ENCODE assay signal across 21 mouse cellular contexts in genomic region chr5:99359251-99359650, GRCm38 (mm10).
DNase-seq lines count a peak whose midpoint lies in the region; ATAC-seq and TF ChIP-seq lines count a peak whose summit lies in the region.
"Had no signal": no experiment of that assay in that cellular context is flagged by ENCODE, and none has a peak within 500 bp of the region (broad histone marks: within the 10 kb centered on the region; RNA-seq: fewer than 3 reads in every experiment).

No protein-coding gene starts in this region.

- no peak for TF ChIP-seq CTCF in liver, postnatal 0 days (IDR thresholded peaks at IDR 0.05; ENCODE audit: low read depth)

- no peak for ATAC-seq in liver, postnatal 0 days
- ATAC-seq in liver, embryonic 11.5 days (replicated peaks; ENCODE audit: low FRiP score): no peak
- ATAC-seq in granulocyte monocyte progenitor cell, adult 5-6 weeks (replicated peaks; ENCODE audit: poor library complexity, severe bottlenecking): peak; percentile 31
- ATAC-seq in megakaryocyte progenitor cell, adult 5-6 weeks (replicated peaks; ENCODE audit: poor library complexity): peak; percentile 52
- ATAC-seq: forebrain, embryonic 13.5 days; forebrain, embryonic 15.5 days; forebrain, postnatal 0 days had no signal

- 43% methylated on average over 5 of the region's 5 CpGs for WGBS in liver, postnatal 0 days (ENCODE audit: insufficient replicate concordance)
- 48% methylated on average over 5 of the region's 5 CpGs for WGBS in liver, embryonic 11.5 days

- H3K4me1 ChIP-seq in liver, postnatal 0 days (ENCODE audit: insufficient read depth): peaks cover 4% of the 10 kb centered on the region; the same call in 1 of the 2 replicates
- peaks cover 3% of the 10 kb centered on the region for H3K4me1 ChIP-seq in liver, embryonic 11.5 days (replicated peaks; ENCODE audit: control insufficient read depth, insufficient read depth, low read length)
- H3K4me1 ChIP-seq: forebrain, embryonic 13.5 days had no signal

- no peak for DNase-seq in liver, postnatal 0 days
- DNase-seq in liver, embryonic 11.5 days (ENCODE audit: low spot score): no peak
- DNase-seq in 416B (ENCODE audit: low read depth): peak; percentile 66
- no peak for DNase-seq in kidney, postnatal 36 days
- no peak for DNase-seq in gastrocnemius, postnatal 4 days (ENCODE audit: low spot score in 2 of 2)
- DNase-seq in gastrocnemius, adult 18-20 months (ENCODE audit: low spot score): no peak
- DNase-seq: adrenal gland, adult 2 months; adrenal gland, postnatal 14 days; adrenal gland, postnatal 36 days; cerebellum, adult 11-12 months; cerebellum, adult 2 months; cerebellum, adult 9-10 months; cerebellum, postnatal 10 days; cerebellum, postnatal 25 days; forebrain, postnatal 0 days had no signal

- H3K4me3 ChIP-seq in liver, postnatal 0 days (ENCODE audit: low read depth, low read length): no peak overlapping the region
- H3K4me3 ChIP-seq in liver, embryonic 11.5 days (ENCODE audit: low read depth, low read length): no peak overlapping the region
- H3K4me3 ChIP-seq: embryonic facial prominence, embryonic 10.5 days; embryonic facial prominence, embryonic 12.5 days; forebrain, embryonic 13.5 days; forebrain, embryonic 15.5 days had no signal

- TF ChIP-seq EP300 in liver, postnatal 0 days (IDR thresholded peaks at IDR 0.05; ENCODE audit: low read depth): peak; percentile 15; the same call in 1 of the 2 replicates

- no peaks in the 10 kb centered on the region for H3K27me3 ChIP-seq in liver, postnatal 0 days (ENCODE audit: insufficient read depth, low read length)
- no peaks in the 10 kb centered on the region for H3K27me3 ChIP-seq in liver, embryonic 11.5 days (replicated peaks; ENCODE audit: control insufficient read depth, insufficient read depth, low read length)
- H3K27me3 ChIP-seq: embryonic facial prominence, embryonic 12.5 days; forebrain, embryonic 13.5 days; forebrain, embryonic 15.5 days had no signal

- H3K36me3 ChIP-seq in liver, postnatal 0 days (replicated peaks; ENCODE audit: insufficient read depth, low read length): no peaks in the 10 kb centered on the region
- no peaks in the 10 kb centered on the region for H3K36me3 ChIP-seq in liver, embryonic 11.5 days (ENCODE audit: control insufficient read depth, insufficient read depth, low read length)
- H3K36me3 ChIP-seq: embryonic facial prominence, embryonic 10.5 days; embryonic facial prominence, embryonic 12.5 days; forebrain, embryonic 15.5 days had no signal

- H3K9ac ChIP-seq in liver, postnatal 0 days (replicated peaks): no peak overlapping the region
- no peak overlapping the region for H3K9ac ChIP-seq in liver, embryonic 11.5 days (ENCODE audit: low read depth, low read length)
- H3K9ac ChIP-seq: embryonic facial prominence, embryonic 12.5 days; forebrain, embryonic 13.5 days; forebrain, embryonic 15.5 days; forebrain, postnatal 0 days had no signal

- H3K27ac ChIP-seq in liver, postnatal 0 days (ENCODE audit: low read depth): no peak overlapping the region
- H3K27ac ChIP-seq in liver, embryonic 11.5 days (ENCODE audit: low read depth, low read length): no peak overlapping the region
- H3K27ac ChIP-seq: embryonic facial prominence, embryonic 10.5 days; embryonic facial prominence, embryonic 12.5 days; forebrain, embryonic 13.5 days; forebrain, embryonic 15.5 days had no signal

- H3K9me3 ChIP-seq in liver, postnatal 0 days (ENCODE audit: low read length): no peaks in the 10 kb centered on the region
- no peaks in the 10 kb centered on the region for H3K9me3 ChIP-seq in liver, embryonic 11.5 days (ENCODE audit: control insufficient read depth, low read length)
- H3K9me3 ChIP-seq: embryonic facial prominence, embryonic 10.5 days; embryonic facial prominence, embryonic 12.5 days; forebrain, embryonic 13.5 days; forebrain, embryonic 15.5 days had no signal

- no peak overlapping the region for H3K4me2 ChIP-seq in liver, postnatal 0 days (ENCODE audit: low read depth, low read length)
- H3K4me2 ChIP-seq in liver, embryonic 11.5 days: no peak overlapping the region
- H3K4me2 ChIP-seq: embryonic facial prominence, embryonic 12.5 days; forebrain, embryonic 13.5 days; forebrain, embryonic 15.5 days had no signal

Comparison
In these comparisons a context has a peak if more than half of its experiments do, and no peak if none do; other contexts are left out.
1. ATAC-seq: peak in granulocyte monocyte progenitor cell, adult 5-6 weeks (single experiment) and megakaryocyte progenitor cell, adult 5-6 weeks (single experiment); none in liver, postnatal 0 days (single experiment) and liver, embryonic 11.5 days (single experiment).